Mouse (Mus musculus) liver, embryonic 14.5 days (tissue): ENCODE measurements around the gene Fbxo5. TPM values are rescaled to one million over a fixed set of nuclear protein-coding genes. Genes with fewer than 3 reads are reported as not detected.
A peak's percentile ranks its signal among the peaks of the same experiment; 100 is the strongest.

Experiments used
- ATAC-seq: fragments of 200-750 bp; cut with Nextera tagmentation; 2 replicates; pipeline ENCODE4 v1.8.0; 2017; ENCODE audit warnings: moderate number of reproducible peaks, mild to moderate bottlenecking, moderate library complexity; ENCODE audit not compliant: insufficient read depth
- DNase-seq, 3 experiments: peaks; one replicate each; pipeline ENCODE4 v3.0.0-alpha.2; 2012 to 2013; ENCODE audit warnings: low read depth in 3 of 3, low spot score in 3 of 3
- H3K27ac ChIP-seq: fragments of 300-500 bp; sonication (generic); 2 replicates; pipeline ENCODE4 v1.5.1; 2014; ENCODE audit warnings: moderate library complexity, mild to moderate bottlenecking, control low read depth, inconsistent platforms
- H3K27me3 ChIP-seq: fragments of 300-500 bp; sonication (generic); 2 replicates; pipeline ENCODE4 v1.6.1; 2014; ENCODE audit warnings: mild to moderate bottlenecking, low read length, moderate library complexity; ENCODE audit not compliant: control insufficient read depth, insufficient read depth
- H3K36me3 ChIP-seq: fragments of 300-500 bp; sonication (generic); replicated peaks from 2 replicates; pipeline ENCODE4 v1.6.1; 2014; ENCODE audit warnings: low read depth; ENCODE audit not compliant: control insufficient read depth, insufficient read depth
- H3K4me1 ChIP-seq, 2 experiments: fragments of 200-500 bp in 1 of 2; fragments of 300-500 bp in 1 of 2; sonication (generic) in 1 of 2; replicated peaks; 2 replicates each; pipeline ENCODE4 v1.6.1; 2012 to 2014; ENCODE audit warnings: antibody characterized with exemption in 1 of 2, inconsistent platforms in 1 of 2, low read length in 1 of 2; ENCODE audit not compliant: control insufficient read depth in 2 of 2, insufficient read depth in 2 of 2
- H3K4me2 ChIP-seq: fragments of 300-500 bp; sonication (generic); 2 replicates; pipeline ENCODE4 v1.6.1; 2014; ENCODE audit warnings: low read depth, mild to moderate bottlenecking, control low read depth, moderate library complexity
- H3K4me3 ChIP-seq, 2 experiments: fragments of 200-500 bp in 1 of 2; fragments of 300-500 bp in 1 of 2; sonication (generic) in 1 of 2; 2 replicates each; pipeline ENCODE4 v1.5.1; 2012 to 2014; ENCODE audit warnings: low read depth in 2 of 2, low read length in 2 of 2, mild to moderate bottlenecking in 2 of 2, control low read depth in 1 of 2, inconsistent platforms in 1 of 2, moderate library complexity in 1 of 2; ENCODE audit not compliant: insufficient read depth in 1 of 2
- H3K9ac ChIP-seq: fragments of 300-500 bp; sonication (generic); replicated peaks from 2 replicates; pipeline ENCODE4 v1.6.1; 2014; ENCODE audit warnings: mild to moderate bottlenecking, control low read depth, moderate library complexity
- H3K9me3 ChIP-seq: fragments of 300-500 bp; sonication (generic); 2 replicates; pipeline ENCODE4 v1.6.1; 2016; ENCODE audit warnings: low read length, mixed read lengths; ENCODE audit not compliant: control insufficient read depth
- CTCF ChIP-seq: IDR thresholded peaks from 2 replicates; pipeline ENCODE4 v1.5.1; 2016; ENCODE audit warnings: antibody characterized with exemption, low read depth, control low read depth
- EP300 ChIP-seq: IDR thresholded peaks from 2 replicates; pipeline ENCODE4 v1.6.1; 2016; ENCODE audit warnings: antibody characterized with exemption, low read depth
- WGBS: fragments of 180-500 bp; shearing (Covaris S2); extraction: QIAGEN DNeasy Blood & Tissue Kit; methylation state at CpG from one replicate; pipeline ENCODE4 v1.1.7; 2014; ENCODE audit not compliant: insufficient replicate concordance; 5-methylcytosine and 5-hydroxymethylcytosine counted together
- polyA plus RNA-seq, 2 experiments: library from polyadenylated mRNA; depleted of rRNA in 1 of 2; stranded (reverse) in 1 of 2; unstranded in 1 of 2; fragments of >200 nt; fragmentation: Nextera tagmentation in 1 of 2; extraction: Ambion mirVana in 1 of 2; gene quantifications; 2 replicates each; pipeline versions ENCODE4 v1.2.1 to v1.2.3; 2012 to 2014

Fbxo5 gene
- polyA plus RNA-seq (2012; rRNA removed) (22.7 and 40.2 TPM in 2 replicates), polyA plus RNA-seq (2014; fragmentation: Nextera tagmentation; extraction: Ambion mirVana) (90.4 and 94.5 TPM in 2 replicates)

GRCm38 (mm10) chr10:5805243-5805730 lies at the start of gene Fbxo5:
Gene Fbxo5, minus strand, starts transcription at chr10:5805600.
- Histone ChIP-seq H3K4me2 (peak within 1 kb of the TSS; percentile 97), H3K27ac (peak within 1 kb of the TSS; percentile 89), H3K27me3 (no peaks in the 10 kb centered on the region), H3K9ac (peak within 1 kb of the TSS; percentile 96), H3K4me3 (peak within 1 kb of the TSS; percentile 79 to 84), H3K4me1 (peaks cover 26 to 27% of the 10 kb centered on the region in 2 experiments), H3K9me3 (no peaks in the 10 kb centered on the region), H3K36me3 (peaks cover 36% of the 10 kb centered on the region)
- ATAC-seq (peak; percentile 88), DNase-seq (peak; percentile 97 to 98 (median 97))
- under 1% methylated on average over 42 of the region's 42 CpGs for WGBS
- TF ChIP-seq CTCF (no peak), EP300 (no peak; the same call in 1 of the 2 replicates)

GRCm38 (mm10) chr10:5853290-5853868 lies 48.0 kb upstream of the Fbxo5 start:
- WGBS, result 64% methylated on average over 8 of the region's 8 CpGs
- Histone ChIP-seq H3K4me3 (no peak overlapping the region), H3K27me3 (no peaks in the 10 kb centered on the region), H3K36me3 (no peaks in the 10 kb centered on the region), H3K27ac (no peak overlapping the region), H3K4me2 (no peak overlapping the region), H3K9ac (no peak overlapping the region), H3K9me3 (no peaks in the 10 kb centered on the region), H3K4me1 (no peaks in the 10 kb centered on the region)
- TF ChIP-seq EP300 (no peak), CTCF (no peak)
- ATAC-seq, result no peak
- DNase-seq, result no peak

GRCm38 (mm10) chr10:5846939-5847338 lies 41.5 kb upstream of the Fbxo5 start:
- no peak for TF ChIP-seq EP300
- TF ChIP-seq CTCF, result no peak
- Histone ChIP-seq H3K27ac (no peak overlapping the region), H3K4me2 (no peak overlapping the region), H3K9me3 (no peaks in the 10 kb centered on the region), H3K9ac (no peak overlapping the region), H3K27me3 (no peaks in the 10 kb centered on the region), H3K36me3 (no peaks in the 10 kb centered on the region), H3K4me3 (no peak overlapping the region), H3K4me1 (no peaks in the 10 kb centered on the region)
- ATAC-seq (no peak), DNase-seq (no peak)
- 27% methylated on average over 2 of the region's 2 CpGs for WGBS

- ATAC-seq (no peak), DNase-seq (peak in 1 of 3 experiments; percentile 34)
- TF ChIP-seq CTCF (peak; percentile 66), EP300 (no peak)
- H3K9ac ChIP-seq, result no peak overlapping the region
- no peaks in the 10 kb centered on the region for H3K9me3 ChIP-seq
- H3K27me3 ChIP-seq, result no peaks in the 10 kb centered on the region
- H3K36me3 ChIP-seq, result no peaks in the 10 kb centered on the region
- H3K4me3 ChIP-seq, result no peak overlapping the region
- H3K4me1 ChIP-seq, result no peaks in the 10 kb centered on the region
- no peak overlapping the region for H3K4me2 ChIP-seq
- 59% methylated on average over 4 of the region's 4 CpGs for WGBS
- H3K27ac ChIP-seq, result no peak overlapping the region
These were observed 36.0 kb upstream of the Fbxo5 start for GRCm38 (mm10) chr10:5841369-5841768.

- H3K27ac ChIP-seq, result no peak overlapping the region
- no peaks in the 10 kb centered on the region for H3K36me3 ChIP-seq
- peaks cover 18 to 20% of the 10 kb centered on the region in 2 experiments for H3K4me1 ChIP-seq
- no peaks in the 10 kb centered on the region for H3K27me3 ChIP-seq
- H3K4me2 ChIP-seq, result no peak overlapping the region; the same call in none of the 2 replicates
- H3K4me3 ChIP-seq, result no peak overlapping the region
- H3K9me3 ChIP-seq, result no peaks in the 10 kb centered on the region
- TF ChIP-seq CTCF, result no peak
- TF ChIP-seq EP300, result no peak
- DNase-seq, result no peak
- 25% methylated on average over 6 of the region's 6 CpGs for WGBS
- ATAC-seq, result no peak
- H3K9ac ChIP-seq, result no peak overlapping the region
These were observed 21.1 kb upstream of the Fbxo5 start for GRCm38 (mm10) chr10:5826336-5827025.
